Mouse (Mus musculus) frontal cortex, postnatal 25 days (tissue): ENCODE measurements around the gene Gm5294.

Experiments
- DNase-seq, 2 experiments: peaks; one replicate each; pipeline ENCODE4 v3.0.0; 2022; ENCODE audit warnings: low spot score in 2 of 2

The Gm5294 gene

GRCm38 (mm10) chr5:138819780-138820179 lies at the start of gene Gm5294:
TSS of gene Gm5294 (plus strand) at chr5:138820080.
- DNase-seq: no peak

GRCm38 (mm10) chr5:138775096-138775495 lies 44.8 kb upstream of the Gm5294 start:
- no peak for DNase-seq

- no peak for DNase-seq
These were observed 43.5 kb upstream of the Gm5294 start for GRCm38 (mm10) chr5:138776346-138776745.

- DNase-seq: no peak
These were observed 41.0 kb upstream of the Gm5294 start for GRCm38 (mm10) chr5:138778731-138779463.

GRCm38 (mm10) chr5:138779655-138780054 lies 40.2 kb upstream of the Gm5294 start:
- DNase-seq: no peak

GRCm38 (mm10) chr5:138782697-138783096 lies 37.2 kb upstream of the Gm5294 start:
- DNase-seq: no peak

GRCm38 (mm10) chr5:138783181-138783580 lies 36.7 kb upstream of the Gm5294 start:
- DNase-seq: no peak

- DNase-seq: no peak
These were observed 33.8 kb upstream of the Gm5294 start for GRCm38 (mm10) chr5:138785986-138786515.

GRCm38 (mm10) chr5:138787648-138788047 lies 32.2 kb upstream of the Gm5294 start:
- DNase-seq: no peak

- no peak for DNase-seq
These were observed 31.2 kb upstream of the Gm5294 start for GRCm38 (mm10) chr5:138788481-138789211.

GRCm38 (mm10) chr5:138790954-138791480 lies 28.9 kb upstream of the Gm5294 start:
- no peak for DNase-seq

- no peak for DNase-seq
These were observed 18.2 kb upstream of the Gm5294 start for GRCm38 (mm10) chr5:138801588-138802116.

- no peak for DNase-seq
These were observed 15.6 kb upstream of the Gm5294 start for GRCm38 (mm10) chr5:138804286-138804685.

GRCm38 (mm10) chr5:138809767-138810166 lies 10.1 kb upstream of the Gm5294 start:
- DNase-seq: no peak

GRCm38 (mm10) chr5:138820717-138821332 lies 945 bp downstream of the Gm5294 start:
- DNase-seq: no peak

- no peak for DNase-seq
These were observed 5.2 kb downstream of the Gm5294 start for GRCm38 (mm10) chr5:138825090-138825489.

GRCm38 (mm10) chr5:138833406-138833805 lies 13.5 kb downstream of the Gm5294 start:
- DNase-seq: no peak

GRCm38 (mm10) chr5:138834910-138835309 lies 15.0 kb downstream of the Gm5294 start:
- no peak for DNase-seq

GRCm38 (mm10) chr5:138840981-138841380 lies 21.1 kb downstream of the Gm5294 start:
- DNase-seq: no peak

GRCm38 (mm10) chr5:138843168-138843824 lies 23.4 kb downstream of the Gm5294 start:
- DNase-seq: no peak

- DNase-seq: no peak
These were observed 26.6 kb downstream of the Gm5294 start for GRCm38 (mm10) chr5:138846506-138846905.
